In genomic region chr14:118180117-118180557, GRCm38 (mm10) we compare ENCODE assay signal across 9 mouse cellular contexts. TPM values are rescaled to one million over a fixed set of nuclear protein-coding genes. Genes with fewer than 3 reads are reported as not detected.
DNase-seq lines count a peak whose midpoint lies in the region; ATAC-seq and TF ChIP-seq lines count a peak whose summit lies in the region.
"Had no signal": no experiment of that assay in that cellular context is flagged by ENCODE, and none has a peak within 500 bp of the region (broad histone marks: within the 10 kb centered on the region; RNA-seq: fewer than 3 reads in every experiment).

No protein-coding gene starts in this region.

- H3K36me3 ChIP-seq in E14TG2a.4 (ENCODE audit: insufficient read depth, low read length), result no peaks in the 10 kb centered on the region
- H3K36me3 ChIP-seq in embryonic facial prominence, embryonic 12.5 days, result no peaks in the 10 kb centered on the region
- no peaks in the 10 kb centered on the region for H3K36me3 ChIP-seq in liver, postnatal 0 days (replicated peaks; ENCODE audit: insufficient read depth, low read length)

- H3K4me2 ChIP-seq in embryonic facial prominence, embryonic 12.5 days (replicated peaks), result peak overlapping the region; percentile 76
- peak overlapping the region; percentile 88 for H3K4me2 ChIP-seq in liver, postnatal 0 days (ENCODE audit: low read depth, low read length)

- WGBS in embryonic facial prominence, embryonic 12.5 days, result under 1% methylated on average over 20 of the region's 20 CpGs
- WGBS in liver, postnatal 0 days (ENCODE audit: insufficient replicate concordance), result under 1% methylated on average over 20 of the region's 20 CpGs

- TF ChIP-seq EP300 in liver, postnatal 0 days (IDR thresholded peaks at IDR 0.05; ENCODE audit: low read depth), result no peak

- DNase-seq in adrenal gland, postnatal 36 days, result peak; percentile 68 to 78
- DNase-seq in heart, adult 9 months (ENCODE audit: low spot score in 2 of 2), result peak; percentile 74 to 82
- peak; percentile 64 for DNase-seq in kidney, adult 18-20 months
- DNase-seq in liver, postnatal 0 days, result peak; percentile 66
- peak; percentile 74 for DNase-seq in neural tube, embryonic 10.5 days (ENCODE audit: extremely low spot score, low spot score)
- DNase-seq in thymus, postnatal 0 days (ENCODE audit: low spot score), result peak; percentile 71

- peaks cover 6% of the 10 kb centered on the region for H3K9me3 ChIP-seq in E14TG2a.4 (ENCODE audit: low read length)
- H3K9me3 ChIP-seq in embryonic facial prominence, embryonic 12.5 days, result no peaks in the 10 kb centered on the region
- no peaks in the 10 kb centered on the region for H3K9me3 ChIP-seq in liver, postnatal 0 days (ENCODE audit: low read length)

- ATAC-seq in embryonic facial prominence, embryonic 12.5 days (ENCODE audit: insufficient number of reproducible peaks, insufficient read depth, low FRiP score, low TSS enrichment), result peak; percentile 60; the same call in 1 of the 2 replicates
- peak; percentile 73 for ATAC-seq in liver, postnatal 0 days

- peak overlapping the region; percentile 70 for H3K4me3 ChIP-seq in E14TG2a.4 (replicated peaks; ENCODE audit: low read length)
- peak overlapping the region; percentile 48 for H3K4me3 ChIP-seq in embryonic facial prominence, embryonic 12.5 days
- H3K4me3 ChIP-seq in liver, postnatal 0 days (ENCODE audit: low read depth, low read length), result peak overlapping the region; percentile 54

- H3K4me1 ChIP-seq in E14TG2a.4 (replicated peaks; ENCODE audit: low read depth, low read length), result peaks cover 30% of the 10 kb centered on the region
- no peaks in the 10 kb centered on the region for H3K4me1 ChIP-seq in embryonic facial prominence, embryonic 12.5 days
- H3K4me1 ChIP-seq in liver, postnatal 0 days (ENCODE audit: insufficient read depth), result 0 out of 2 replicates have a peak, but pooled peaks cover 7% of the 10 kb centered on the region

- TF ChIP-seq CTCF in E14TG2a.4 (conservative IDR thresholded peaks at IDR 0.05; ENCODE audit: low read length), result no peak
- no peak for TF ChIP-seq CTCF in liver, postnatal 0 days (IDR thresholded peaks at IDR 0.05; ENCODE audit: low read depth)

- H3K27me3 ChIP-seq in E14TG2a.4 (ENCODE audit: insufficient read depth, low read length), result no peaks in the 10 kb centered on the region
- H3K27me3 ChIP-seq in embryonic facial prominence, embryonic 12.5 days, result no peaks in the 10 kb centered on the region
- no peaks in the 10 kb centered on the region for H3K27me3 ChIP-seq in liver, postnatal 0 days (ENCODE audit: insufficient read depth, low read length)

- H3K9ac ChIP-seq in embryonic facial prominence, embryonic 12.5 days, result peak overlapping the region; percentile 55
- H3K9ac ChIP-seq in liver, postnatal 0 days (replicated peaks), result peak overlapping the region; percentile 42

- H3K27ac ChIP-seq in embryonic facial prominence, embryonic 12.5 days, result peak overlapping the region; percentile 65
- H3K27ac ChIP-seq in liver, postnatal 0 days (ENCODE audit: low read depth), result no peak overlapping the region

RNA-seq across cellular contexts. Expression of gene Gpr180, which starts 43.2 kb away (rescaled TPM):
- total RNA-seq in adrenal gland, postnatal 36 days (2021), result 10 to 100 TPM; 28.2 to 31.9 TPM
- polyA plus RNA-seq in embryonic facial prominence, embryonic 12.5 days (2016; fragmentation: Nextera tagmentation; extraction: Ambion mirVana), result 53.4 and 57.0 TPM in 2 replicates
- polyA plus RNA-seq in liver, postnatal 0 days (2015; fragmentation: Nextera tagmentation; extraction: Ambion mirVana), result 12.3 and 13.4 TPM in 2 replicates
- polyA plus RNA-seq in thymus, postnatal 0 days (2015; fragmentation: Nextera tagmentation; extraction: Ambion mirVana), result 21.7 and 23.1 TPM in 2 replicates

RNA-seq across cellular contexts. Expression of gene Tgds, which starts 47.6 kb away (rescaled TPM):
- total RNA-seq in adrenal gland, postnatal 36 days (2021), result 10 to 100 TPM; 17.6 to 24.9 TPM
- 36.3 and 37.8 TPM in 2 replicates for polyA plus RNA-seq in embryonic facial prominence, embryonic 12.5 days (2016; fragmentation: Nextera tagmentation; extraction: Ambion mirVana)
- 15.5 and 16.0 TPM in 2 replicates for polyA plus RNA-seq in liver, postnatal 0 days (2015; fragmentation: Nextera tagmentation; extraction: Ambion mirVana)
- polyA plus RNA-seq in thymus, postnatal 0 days (2015; fragmentation: Nextera tagmentation; extraction: Ambion mirVana), result 34.4 and 35.3 TPM in 2 replicates

RNA-seq across cellular contexts. Expression of gene Sox21, which starts 56.7 kb away (rescaled TPM):
- total RNA-seq in adrenal gland, postnatal 36 days (2021), result under 1 TPM in 1 of 2 experiments, not detected in 1; 0.10 TPM
- 3.5 and 4.4 TPM in 2 replicates for polyA plus RNA-seq in embryonic facial prominence, embryonic 12.5 days (2016; fragmentation: Nextera tagmentation; extraction: Ambion mirVana)
- polyA plus RNA-seq in liver, postnatal 0 days (2015; fragmentation: Nextera tagmentation; extraction: Ambion mirVana), result not detected in 2 replicates
- polyA plus RNA-seq in thymus, postnatal 0 days (2015; fragmentation: Nextera tagmentation; extraction: Ambion mirVana), result 0.08 TPM in 2 replicates
- total RNA-seq: gastrocnemius, adult 8-10 months had no signal
